Mouse (Mus musculus) thymus, adult 2 months (tissue): Measurements from ENCODE around the gene Zfp704. TPM values are rescaled to one million over a fixed set of nuclear protein-coding genes. Genes with fewer than 3 reads are reported as not detected.

Experiments
- DNase-seq: peaks from one replicate; pipeline ENCODE4 v3.0.0; 2021
- H3K27ac ChIP-seq: fragments of 200-500 bp; 2 replicates; pipeline ENCODE4 v1.5.1; 2012; ENCODE audit warnings: low read length, control low read depth; ENCODE audit not compliant: control insufficient read depth, insufficient read depth
- H3K27me3 ChIP-seq: fragments of 200-500 bp; 2 replicates; pipeline ENCODE4 v1.6.1; 2012; ENCODE audit warnings: mild to moderate bottlenecking, low read length, moderate library complexity, mixed read lengths; ENCODE audit not compliant: control insufficient read depth, insufficient read depth
- H3K36me3 ChIP-seq: fragments of 200-500 bp; 2 replicates; pipeline ENCODE4 v1.6.1; 2012; ENCODE audit warnings: mild to moderate bottlenecking, low read length, moderate library complexity; ENCODE audit not compliant: control insufficient read depth, insufficient read depth
- H3K4me1 ChIP-seq: fragments of 200-500 bp; replicated peaks from 2 replicates; pipeline ENCODE4 v1.6.1; 2012; ENCODE audit warnings: low read length; ENCODE audit not compliant: control insufficient read depth, insufficient read depth
- H3K4me3 ChIP-seq: fragments of 200-500 bp; 2 replicates; pipeline ENCODE4 v1.5.1; 2012; ENCODE audit warnings: mild to moderate bottlenecking, low read length, control low read depth, moderate library complexity; ENCODE audit not compliant: control insufficient read depth, insufficient read depth
- CTCF ChIP-seq: fragments of 200-500 bp; IDR thresholded peaks from 2 replicates; pipeline ENCODE4 v1.5.1; 2012; ENCODE audit warnings: mild to moderate bottlenecking, control low read depth, low read length, moderate library complexity, borderline replicate concordance; ENCODE audit not compliant: control insufficient read depth, poor library complexity, insufficient read depth; ENCODE audit errors: extremely low read depth
- POLR2A ChIP-seq: fragments of 200-500 bp; IDR thresholded peaks from 2 replicates; pipeline ENCODE4 v1.6.1; 2012; ENCODE audit warnings: mild to moderate bottlenecking, low read length, control low read depth, moderate library complexity; ENCODE audit not compliant: control insufficient read depth, poor library complexity, insufficient read depth; ENCODE audit errors: extremely low read depth
- WGBS: fragments of 180-500 bp; shearing (Covaris S2); methylation state at CpG from one replicate; pipeline ENCODE4 v1.1.7; 2018; 5-methylcytosine and 5-hydroxymethylcytosine counted together
- polyA plus RNA-seq: library from polyadenylated mRNA; depleted of rRNA; stranded (reverse); fragments of >200 nt; gene quantifications from 2 replicates; pipeline ENCODE4 v1.2.3, GENCODE M21; 2012

Zfp704 gene
- polyA plus RNA-seq, 1 experiment, result 7.4 TPM

DNA sequence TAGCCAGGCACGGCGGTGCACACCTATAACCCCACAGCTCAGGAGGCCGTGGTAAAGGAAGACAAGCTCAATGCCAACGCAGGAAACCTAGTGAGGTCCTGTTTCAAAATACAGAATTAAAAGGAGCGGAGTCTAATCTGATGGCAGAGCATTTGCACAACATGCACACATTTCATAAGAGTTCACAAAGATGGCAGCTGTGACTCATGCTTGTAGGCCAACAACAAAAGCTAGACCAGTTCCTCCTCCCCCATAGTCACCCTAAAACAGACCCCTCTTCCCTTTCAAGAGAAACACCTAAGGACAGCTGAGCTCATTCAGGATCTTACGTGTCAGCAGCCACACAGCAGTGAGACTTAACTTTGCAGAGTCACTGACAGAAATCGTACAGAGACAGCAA, 22.6 kb downstream of the Zfp704 start:
- TF ChIP-seq POLR2A (no peak), CTCF (no peak)
- no peak overlapping the region for H3K27ac ChIP-seq
- no peak overlapping the region for H3K4me3 ChIP-seq
- H3K36me3 ChIP-seq, result no peaks in the 10 kb centered on the region
- H3K27me3 ChIP-seq, result no peaks in the 10 kb centered on the region
- H3K4me1 ChIP-seq, result 0 out of 2 replicates have a peak, but pooled peaks cover 2% of the 10 kb centered on the region
- 93% methylated on average over 7 of the region's 7 CpGs for WGBS
- DNase-seq, result no peak

DNA sequence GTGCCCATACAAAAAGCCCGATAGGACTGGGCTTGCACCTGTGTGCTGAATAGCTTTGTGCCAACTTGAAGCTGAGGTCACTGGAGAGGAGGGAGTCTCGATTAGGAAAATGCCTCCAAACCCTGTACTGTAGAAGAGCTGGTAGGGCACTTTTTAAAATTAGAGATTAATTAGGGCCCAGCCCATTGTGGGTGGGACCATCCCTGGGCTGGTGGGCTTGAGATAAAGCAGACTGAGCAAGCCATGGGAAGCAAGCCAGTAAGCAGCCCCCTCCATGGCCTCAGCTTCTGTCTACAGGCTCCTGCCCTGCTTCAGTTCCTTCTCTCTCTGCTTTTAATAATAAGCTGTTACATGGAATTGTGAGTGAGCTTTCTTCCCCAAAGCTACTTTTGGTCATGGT, 26.4 kb downstream of the Zfp704 start:
- no peak for DNase-seq
- Histone ChIP-seq H3K4me1 (0 out of 2 replicates have a peak, but pooled peaks cover 2% of the 10 kb centered on the region), H3K4me3 (no peak overlapping the region), H3K36me3 (no peaks in the 10 kb centered on the region), H3K27me3 (no peaks in the 10 kb centered on the region), H3K27ac (no peak overlapping the region)
- 88% methylated on average over 2 of the region's 2 CpGs for WGBS
- no peak for TF ChIP-seq CTCF
- TF ChIP-seq POLR2A, result no peak

GRCm38 (mm10) chr3:9580952-9581798, 28.7 kb downstream of the Zfp704 start:
- Histone ChIP-seq H3K4me3 (no peak overlapping the region), H3K36me3 (no peaks in the 10 kb centered on the region), H3K4me1 (no peaks in the 10 kb centered on the region), H3K27ac (no peak overlapping the region), H3K27me3 (no peaks in the 10 kb centered on the region)
- 67% methylated on average over 14 of the region's 14 CpGs for WGBS
- no peak for TF ChIP-seq CTCF
- no peak for TF ChIP-seq POLR2A
- no peak for DNase-seq

DNA sequence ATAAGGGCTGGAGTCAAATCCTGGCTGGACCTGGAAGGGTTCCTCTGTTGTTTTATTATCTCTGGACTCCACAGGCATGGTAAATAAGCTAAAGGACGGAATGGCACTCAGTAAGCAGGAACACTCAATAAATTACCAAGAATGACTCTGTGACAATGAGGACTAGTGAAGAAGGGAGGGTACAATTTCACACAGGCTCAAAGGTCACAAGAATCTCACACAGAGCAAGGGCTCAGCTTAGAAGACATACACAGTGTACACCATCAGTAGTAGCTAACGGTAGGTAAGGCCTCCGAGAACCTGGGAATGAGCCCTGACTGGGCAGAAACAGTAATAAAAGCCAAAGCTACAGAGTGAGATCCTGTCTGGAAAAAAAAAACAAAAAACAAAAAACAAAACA, 29.8 kb downstream of the Zfp704 start:
- no peak for DNase-seq
- no peaks in the 10 kb centered on the region for H3K27me3 ChIP-seq

DNA sequence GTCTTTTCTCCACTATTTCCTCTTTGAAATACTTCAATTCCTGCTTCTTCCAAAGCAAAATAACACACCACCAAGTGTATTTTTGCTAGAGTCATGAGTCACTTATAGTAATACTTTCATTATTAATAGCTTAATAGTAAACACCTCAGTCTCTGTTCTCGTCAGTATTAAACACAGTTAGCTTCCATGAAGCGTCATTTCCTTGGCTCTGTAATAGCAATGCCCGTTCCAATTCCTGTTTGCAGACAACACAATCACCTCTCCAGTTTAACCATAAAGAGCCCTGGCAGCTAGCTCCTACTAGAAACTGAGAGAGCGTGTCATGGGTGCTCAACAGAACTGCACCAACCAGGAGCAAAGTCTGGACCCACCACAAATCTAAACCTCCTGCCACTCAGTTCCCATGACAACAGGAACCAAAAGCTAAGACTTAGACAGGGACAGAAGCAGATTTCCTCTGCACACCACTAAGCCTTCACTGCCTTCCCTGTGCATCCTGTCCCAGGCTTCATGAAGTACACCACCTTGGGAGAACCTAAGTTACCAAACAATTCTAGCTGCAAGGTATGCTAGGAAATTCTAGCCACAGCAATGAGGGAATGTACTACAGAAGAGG, 30.7 kb downstream of the Zfp704 start:
- Histone ChIP-seq H3K27ac (no peak overlapping the region), H3K27me3 (no peaks in the 10 kb centered on the region), H3K4me1 (peaks cover 8% of the 10 kb centered on the region; the same call in 1 of the 2 replicates), H3K36me3 (no peaks in the 10 kb centered on the region), H3K4me3 (no peak overlapping the region)
- no peak for TF ChIP-seq POLR2A
- no peak for TF ChIP-seq CTCF
- no peak for DNase-seq
- 58% methylated on average over 4 of the region's 4 CpGs for WGBS

More for the DNA sequence above, 29.8 kb downstream of the Zfp704 start:
- over 99% methylated on average over 3 of the region's 3 CpGs for WGBS
- no peak for TF ChIP-seq POLR2A
- no peak for TF ChIP-seq CTCF
- Histone ChIP-seq H3K27ac (no peak overlapping the region), H3K36me3 (no peaks in the 10 kb centered on the region), H3K4me3 (no peak overlapping the region), H3K4me1 (no peaks in the 10 kb centered on the region)

DNA sequence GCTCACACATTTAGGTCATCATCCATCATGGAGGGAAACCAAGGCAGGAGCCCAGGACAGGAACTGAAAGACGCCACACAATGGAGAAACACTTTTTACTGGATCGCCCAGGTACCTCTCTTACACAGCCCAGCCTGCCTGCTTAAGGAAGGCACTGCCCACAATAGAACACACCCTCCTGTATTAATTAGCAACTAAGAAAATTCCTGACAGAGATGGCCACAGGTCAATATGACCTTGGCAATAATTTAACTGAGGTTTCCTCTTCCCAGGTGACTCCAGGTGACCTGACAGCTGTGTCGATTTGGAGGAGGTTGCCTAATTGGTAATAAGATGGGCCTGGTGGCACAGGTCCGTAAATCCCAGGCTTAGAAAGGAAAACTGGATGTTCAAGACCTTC, 33.0 kb downstream of the Zfp704 start:
- Histone ChIP-seq H3K36me3 (no peaks in the 10 kb centered on the region), H3K4me3 (no peak overlapping the region), H3K27ac (no peak overlapping the region), H3K27me3 (no peaks in the 10 kb centered on the region), H3K4me1 (peaks cover 8% of the 10 kb centered on the region; the same call in 1 of the 2 replicates)
- WGBS, result 95% methylated on average over 4 of the region's 4 CpGs
- no peak for DNase-seq
- TF ChIP-seq POLR2A, result no peak
- no peak for TF ChIP-seq CTCF
